Mouse (Mus musculus) heart, embryonic 15.5 days (tissue): ENCODE results near the gene Aldh3b2. TPM values are rescaled to one million over a fixed set of nuclear protein-coding genes. Genes with fewer than 3 reads are reported as not detected.

Experiments
- ATAC-seq: fragments of 200-750 bp; cut with Nextera tagmentation; replicated peaks from 2 replicates; pipeline ENCODE4 v1.8.0; 2017; ENCODE audit warnings: low read depth, moderate TSS enrichment; ENCODE audit not compliant: insufficient number of reproducible peaks, insufficient read depth, low FRiP score
- H3K27ac ChIP-seq: fragments of 300-500 bp; sonication (generic); 2 replicates; pipeline ENCODE4 v1.5.1; 2015; ENCODE audit warnings: mild to moderate bottlenecking, inconsistent platforms
- H3K27me3 ChIP-seq: fragments of 300-500 bp; sonication (generic); 2 replicates; pipeline ENCODE4 v1.6.1; 2015; ENCODE audit warnings: inconsistent platforms
- H3K36me3 ChIP-seq: fragments of 300-500 bp; sonication (generic); 2 replicates; pipeline ENCODE4 v1.6.1; 2015; ENCODE audit warnings: mild to moderate bottlenecking, inconsistent platforms
- H3K4me1 ChIP-seq: fragments of 300-500 bp; sonication (generic); replicated peaks from 2 replicates; pipeline ENCODE4 v1.6.1; 2015; ENCODE audit warnings: inconsistent platforms
- H3K4me2 ChIP-seq: fragments of 300-500 bp; sonication (generic); 2 replicates; pipeline ENCODE4 v1.6.1; 2015; ENCODE audit warnings: inconsistent platforms, mild to moderate bottlenecking, moderate library complexity
- H3K4me3 ChIP-seq: fragments of 300-500 bp; sonication (generic); 2 replicates; pipeline ENCODE4 v1.5.1; 2015; ENCODE audit warnings: mild to moderate bottlenecking, inconsistent platforms
- H3K9ac ChIP-seq: fragments of 300-500 bp; sonication (generic); 2 replicates; pipeline ENCODE4 v1.6.1; 2015; ENCODE audit warnings: mild to moderate bottlenecking, inconsistent platforms
- H3K9me3 ChIP-seq: fragments of 300-500 bp; sonication (generic); replicated peaks from 2 replicates; pipeline ENCODE4 v1.6.1; 2016; ENCODE audit warnings: inconsistent platforms
- WGBS: fragments of 180-500 bp; shearing (Covaris S2); methylation state at CpG from one replicate; pipeline ENCODE4 v1.1.7; 2015; ENCODE audit warnings: mixed read lengths; 5-methylcytosine and 5-hydroxymethylcytosine counted together
- polyA plus RNA-seq: library from polyadenylated mRNA; unstranded; fragments of >200 nt; fragmentation: Nextera tagmentation; extraction: Ambion mirVana; gene quantifications from 2 replicates; pipeline ENCODE4 v1.2.1, GENCODE M21; 2015

Gene Aldh3b2
- polyA plus RNA-seq = 0.16 and 1.2 TPM in 2 replicates

DNA sequence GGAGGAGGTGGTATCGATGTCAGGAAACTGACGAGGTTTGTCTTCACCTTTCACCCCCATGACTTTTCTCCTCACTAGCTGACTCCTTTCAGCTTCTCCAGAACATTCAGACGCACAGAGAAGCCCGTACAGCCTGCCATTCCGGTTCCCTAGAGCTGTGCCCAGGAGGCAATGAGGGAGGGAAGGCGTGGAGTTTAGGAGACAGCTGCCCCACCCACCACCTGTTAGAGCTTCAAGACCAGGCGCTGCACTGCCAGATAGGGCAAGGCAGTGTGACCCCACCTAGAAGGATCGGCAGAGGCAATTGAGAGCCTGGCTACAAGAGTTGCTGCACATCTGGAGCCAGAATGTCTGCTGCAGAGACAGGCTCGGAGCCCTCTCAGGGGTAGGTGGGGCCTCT lies at the start of gene Aldh3b2:
Aldh3b2 (plus strand) TSS at position 100 of the 400 bp plus-strand sequence.
- no peaks in the 10 kb centered on the region for H3K36me3 ChIP-seq
- peaks cover 5% of the 10 kb centered on the region for H3K4me1 ChIP-seq
- H3K9ac ChIP-seq = no peak within 1 kb of the TSS
- ATAC-seq = no peak
- H3K27me3 ChIP-seq = 0 out of 2 replicates have a peak, but pooled peaks cover 2% of the 10 kb centered on the region
- 48% methylated on average over 9 of the region's 9 CpGs for WGBS
- no peaks in the 10 kb centered on the region for H3K9me3 ChIP-seq
- H3K4me3 ChIP-seq = no peak within 1 kb of the TSS
- H3K27ac ChIP-seq = no peak within 1 kb of the TSS
- no peak within 1 kb of the TSS for H3K4me2 ChIP-seq

GRCm38 (mm10) chr19:3922661-3923371 lies 49.3 kb upstream of the Aldh3b2 start:
- H3K9ac ChIP-seq = no peak overlapping the region
- 50% methylated on average over 10 of the region's 10 CpGs for WGBS
- H3K4me3 ChIP-seq = no peak overlapping the region
- H3K4me1 ChIP-seq = peaks cover 20% of the 10 kb centered on the region
- peak overlapping the region; percentile 51 for H3K27ac ChIP-seq
- no peak overlapping the region for H3K4me2 ChIP-seq
- H3K27me3 ChIP-seq = no peaks in the 10 kb centered on the region
- no peaks in the 10 kb centered on the region for H3K9me3 ChIP-seq
- no peaks in the 10 kb centered on the region for H3K36me3 ChIP-seq
- ATAC-seq = no peak

DNA sequence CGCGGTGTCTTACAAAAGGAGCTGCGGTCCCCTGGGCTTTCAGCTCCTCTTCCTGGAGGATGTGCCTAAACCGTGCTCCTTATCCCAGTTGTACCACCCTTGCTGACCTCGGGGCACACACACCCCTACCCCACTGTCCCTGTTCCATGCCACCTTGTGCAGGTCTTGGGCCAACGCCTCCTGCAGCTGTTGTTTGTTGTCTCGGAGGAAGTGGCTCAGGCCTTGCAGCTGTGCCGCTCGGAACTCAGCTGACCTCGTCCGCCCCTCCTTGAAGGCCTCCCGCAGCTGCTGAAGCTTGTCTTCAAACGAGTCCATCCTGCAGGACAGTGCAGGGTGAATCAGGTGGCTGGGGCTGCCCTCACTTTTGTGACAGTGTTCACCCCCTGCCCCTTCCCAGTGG lies 48.5 kb upstream of the Aldh3b2 start:
- peak overlapping the region; percentile 51 for H3K27ac ChIP-seq
- ATAC-seq = no peak; the same call in 1 of the 2 replicates
- no peak overlapping the region for H3K9ac ChIP-seq
- no peaks in the 10 kb centered on the region for H3K36me3 ChIP-seq
- H3K4me2 ChIP-seq = no peak overlapping the region
- WGBS = 56% methylated on average over 13 of the region's 13 CpGs
- H3K27me3 ChIP-seq = no peaks in the 10 kb centered on the region
- no peak overlapping the region for H3K4me3 ChIP-seq
- H3K4me1 ChIP-seq = peaks cover 20% of the 10 kb centered on the region
- no peaks in the 10 kb centered on the region for H3K9me3 ChIP-seq

GRCm38 (mm10) chr19:3924190-3924589 lies 47.9 kb upstream of the Aldh3b2 start:
- Histone ChIP-seq H3K4me2 (no peak overlapping the region), H3K9me3 (no peaks in the 10 kb centered on the region), H3K4me3 (no peak overlapping the region), H3K36me3 (no peaks in the 10 kb centered on the region), H3K4me1 (peaks cover 25% of the 10 kb centered on the region), H3K27ac (peak overlapping the region; percentile 51; the same call in 1 of the 2 replicates), H3K27me3 (no peaks in the 10 kb centered on the region), H3K9ac (no peak overlapping the region)
- WGBS = 68% methylated on average over 8 of the region's 8 CpGs
- ATAC-seq = no peak

- no peaks in the 10 kb centered on the region for H3K36me3 ChIP-seq
- no peaks in the 10 kb centered on the region for H3K27me3 ChIP-seq
- no peak overlapping the region for H3K27ac ChIP-seq
- no peak overlapping the region for H3K4me2 ChIP-seq
- H3K9ac ChIP-seq = no peak overlapping the region
- no peaks in the 10 kb centered on the region for H3K9me3 ChIP-seq
- no peak for ATAC-seq
- peaks cover 32% of the 10 kb centered on the region for H3K4me1 ChIP-seq
- 94% methylated on average over 7 of the region's 7 CpGs for WGBS
- no peak overlapping the region for H3K4me3 ChIP-seq
Measured at GRCm38 (mm10) chr19:3924868-3925267, 47.3 kb upstream of the Aldh3b2 start.

GRCm38 (mm10) chr19:3925859-3926258 lies 46.3 kb upstream of the Aldh3b2 start:
- H3K4me2 ChIP-seq = no peak overlapping the region
- no peaks in the 10 kb centered on the region for H3K9me3 ChIP-seq
- H3K36me3 ChIP-seq = no peaks in the 10 kb centered on the region
- H3K9ac ChIP-seq = no peak overlapping the region
- no peak overlapping the region for H3K27ac ChIP-seq
- no peak overlapping the region for H3K4me3 ChIP-seq
- 77% methylated on average over 6 of the region's 6 CpGs for WGBS
- H3K4me1 ChIP-seq = peaks cover 42% of the 10 kb centered on the region
- H3K27me3 ChIP-seq = no peaks in the 10 kb centered on the region
- no peak for ATAC-seq

DNA sequence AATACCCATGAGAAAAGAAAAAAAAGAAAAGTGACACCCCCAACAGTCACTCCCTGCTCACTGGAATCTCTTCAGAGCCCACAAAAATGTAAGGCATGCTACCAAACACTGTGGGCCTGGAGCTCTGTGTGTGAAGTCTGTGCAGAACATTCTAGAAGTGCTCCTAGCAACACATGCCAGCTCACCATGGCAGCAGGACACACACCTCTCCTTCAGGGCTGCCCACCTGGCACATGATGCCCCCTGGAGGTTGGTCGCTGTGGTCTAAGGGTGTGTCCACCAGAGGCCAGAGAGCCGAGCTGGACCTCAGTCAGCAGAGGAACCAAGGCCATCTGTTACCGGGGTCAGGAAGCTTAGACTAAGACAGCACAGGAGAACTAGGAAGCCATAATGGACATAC lies 45.8 kb upstream of the Aldh3b2 start:
- no peaks in the 10 kb centered on the region for H3K27me3 ChIP-seq
- no peak overlapping the region for H3K27ac ChIP-seq
- H3K4me1 ChIP-seq = peaks cover 42% of the 10 kb centered on the region
- no peak for ATAC-seq
- no peak overlapping the region for H3K4me2 ChIP-seq
- H3K9me3 ChIP-seq = no peaks in the 10 kb centered on the region
- H3K9ac ChIP-seq = no peak overlapping the region
- whole genome bisulfite sequencing = 59% methylated on average over 3 of the region's 3 CpGs
- H3K36me3 ChIP-seq = no peaks in the 10 kb centered on the region
- H3K4me3 ChIP-seq = no peak overlapping the region

GRCm38 (mm10) chr19:3926685-3927084 lies 45.4 kb upstream of the Aldh3b2 start:
- no peak overlapping the region for H3K27ac ChIP-seq
- WGBS = 63% methylated on average over 6 of the region's 6 CpGs
- H3K9ac ChIP-seq = no peak overlapping the region
- peaks cover 42% of the 10 kb centered on the region for H3K4me1 ChIP-seq
- no peaks in the 10 kb centered on the region for H3K9me3 ChIP-seq
- H3K4me3 ChIP-seq = no peak overlapping the region
- H3K27me3 ChIP-seq = no peaks in the 10 kb centered on the region
- no peak for ATAC-seq
- H3K36me3 ChIP-seq = no peaks in the 10 kb centered on the region
- no peak overlapping the region for H3K4me2 ChIP-seq

DNA sequence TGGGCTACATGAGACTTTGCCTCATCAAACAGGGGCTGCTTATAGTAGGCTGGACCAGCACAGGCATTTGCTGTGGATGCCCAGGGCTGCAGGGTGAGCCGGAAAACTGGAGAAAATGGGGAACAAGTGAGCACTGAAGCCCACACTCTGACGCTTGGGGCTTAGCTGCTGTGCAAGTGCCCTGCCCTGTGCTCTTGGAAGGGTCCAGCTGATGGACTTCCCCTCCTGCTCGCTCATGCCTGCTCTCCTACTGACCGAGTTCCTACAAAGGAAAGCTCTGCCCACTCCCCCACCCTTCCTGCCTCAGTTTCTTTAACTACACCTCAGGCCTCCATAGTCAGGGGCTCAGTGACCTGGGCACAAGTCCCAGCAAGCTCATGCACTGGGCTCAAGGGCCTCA lies 44.1 kb upstream of the Aldh3b2 start:
- no peak for ATAC-seq
- H3K27ac ChIP-seq = no peak overlapping the region
- H3K4me1 ChIP-seq = peaks cover 42% of the 10 kb centered on the region

DNA sequence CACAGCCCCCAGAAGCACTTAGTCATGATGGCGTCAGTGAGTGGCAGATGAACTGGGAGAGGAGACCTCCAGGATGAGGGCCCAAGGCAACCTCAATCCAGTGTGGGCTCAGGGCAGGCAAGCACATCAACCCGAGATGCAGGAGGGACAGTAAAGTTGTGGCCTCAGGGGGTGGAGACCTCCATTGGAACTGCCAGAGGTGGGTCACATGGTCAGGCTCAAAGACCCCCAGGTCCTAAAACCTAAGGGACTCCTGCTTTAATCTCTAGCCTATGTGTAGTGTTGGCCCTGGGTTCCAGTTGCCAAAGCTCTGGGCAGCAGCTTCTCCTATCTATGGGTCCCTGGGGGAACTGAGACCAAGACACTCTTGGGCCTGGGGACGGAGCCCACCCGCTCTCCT lies 43.3 kb upstream of the Aldh3b2 start:
- ATAC-seq = no peak
- Histone ChIP-seq H3K27me3 (no peaks in the 10 kb centered on the region), H3K4me2 (no peak overlapping the region), H3K4me3 (no peak overlapping the region), H3K9me3 (no peaks in the 10 kb centered on the region), H3K4me1 (peaks cover 36% of the 10 kb centered on the region), H3K9ac (no peak overlapping the region), H3K27ac (peak overlapping the region; percentile 84), H3K36me3 (no peaks in the 10 kb centered on the region)
- 71% methylated on average over 4 of the region's 4 CpGs for WGBS

More for the DNA sequence above, 44.1 kb upstream of the Aldh3b2 start:
- H3K36me3 ChIP-seq = no peaks in the 10 kb centered on the region
- H3K9ac ChIP-seq = no peak overlapping the region
- 84% methylated on average over 4 of the region's 4 CpGs for WGBS
- H3K4me2 ChIP-seq = no peak overlapping the region
- no peaks in the 10 kb centered on the region for H3K9me3 ChIP-seq
- H3K27me3 ChIP-seq = no peaks in the 10 kb centered on the region
- H3K4me3 ChIP-seq = no peak overlapping the region

DNA sequence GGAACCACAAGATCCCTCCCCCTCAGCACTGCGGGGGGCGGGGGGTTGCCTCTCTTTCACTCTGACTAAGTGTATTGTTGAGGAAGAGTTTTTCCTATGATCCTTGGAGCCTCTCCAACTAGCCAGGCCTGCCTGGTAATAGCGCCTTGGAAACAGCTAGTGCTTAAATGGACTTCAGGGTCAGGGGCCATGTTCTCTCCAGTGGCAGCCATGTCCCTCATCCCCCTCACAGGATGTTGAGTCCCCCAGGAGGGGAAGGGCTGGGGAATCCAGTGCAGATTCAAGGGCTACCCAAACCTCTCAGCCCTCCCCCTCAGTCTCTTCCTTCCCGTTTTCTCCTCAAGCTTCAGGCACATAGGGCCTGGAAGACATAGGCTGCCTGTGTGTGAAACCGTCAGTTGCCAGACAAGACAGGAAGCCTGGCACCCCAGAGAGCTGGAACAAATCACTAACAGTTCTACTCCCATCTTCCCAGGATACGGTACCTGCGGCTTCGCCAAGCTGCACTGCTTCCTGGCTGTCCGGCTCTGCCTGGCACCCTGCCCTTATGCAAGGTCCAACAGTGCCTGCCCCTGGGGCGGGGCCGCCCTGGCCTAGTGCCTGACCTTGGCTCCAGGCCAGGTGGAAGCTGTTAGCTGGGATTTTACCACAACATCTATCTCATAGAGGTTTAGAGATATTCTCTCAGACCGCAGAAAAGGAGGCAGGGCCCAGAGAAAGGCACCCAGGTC lies 42.8 kb upstream of the Aldh3b2 start, which contains the start of gene Aldh3b1:
Aldh3b1 (minus strand) TSS at position 598 of the 731 bp plus-strand sequence.
- Histone ChIP-seq H3K4me3 (no peak within 1 kb of the TSS), H3K9ac (no peak within 1 kb of the TSS), H3K36me3 (no peaks in the 10 kb centered on the region), H3K27me3 (no peaks in the 10 kb centered on the region), H3K4me2 (peak within 1 kb of the TSS; percentile 31), H3K27ac (peak within 1 kb of the TSS; percentile 84), H3K9me3 (no peaks in the 10 kb centered on the region), H3K4me1 (peaks cover 30% of the 10 kb centered on the region)
- ATAC-seq = peak; percentile 74
- WGBS = 32% methylated on average over 12 of the region's 12 CpGs
